Mouse (Mus musculus) kidney, postnatal 25 days (tissue): ENCODE results near the gene Cd2bp2.
A peak's percentile ranks its signal among the peaks of the same experiment; 100 is the strongest.

Source experiments
- DNase-seq, 2 experiments: peaks; one replicate each; pipeline ENCODE4 v3.0.0; 2021; ENCODE audit warnings: mixed read lengths in 2 of 2

The Cd2bp2 gene

DNA sequence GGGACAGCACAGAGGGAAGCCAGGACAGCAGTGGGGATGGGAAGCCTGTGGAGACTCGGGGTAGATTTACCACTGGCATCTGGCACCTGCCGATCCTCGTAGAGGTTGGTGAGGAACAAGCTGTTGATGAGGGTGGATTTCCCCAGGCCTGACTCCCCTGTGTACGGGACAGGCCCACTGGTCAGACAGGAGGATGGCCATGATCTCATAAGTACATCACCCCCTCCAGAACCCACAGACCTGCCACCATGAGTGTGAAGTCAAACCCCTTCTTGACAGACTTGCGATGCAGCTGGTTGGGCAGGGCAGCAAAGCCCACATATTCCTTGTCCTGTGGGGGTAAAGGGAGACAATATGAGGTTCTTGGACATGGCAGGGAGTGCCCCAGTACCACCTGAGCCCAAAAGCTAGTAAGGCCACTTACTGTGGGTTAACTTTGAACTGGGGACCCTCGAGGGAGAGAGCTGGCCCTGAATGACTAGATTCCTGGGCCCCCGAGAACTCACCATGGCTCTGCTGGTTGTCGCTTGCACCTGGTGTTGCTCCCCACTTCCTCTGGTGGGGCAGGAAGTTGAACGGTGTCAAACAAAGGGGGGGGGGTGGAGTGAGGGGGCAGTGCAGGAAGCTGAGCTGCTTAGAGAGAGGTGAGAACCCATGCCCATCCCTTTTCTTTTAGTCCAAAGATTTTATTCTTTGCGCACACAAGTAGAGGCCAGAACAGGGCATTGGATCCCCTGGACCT is 22.2 kb upstream of the Cd2bp2 start:
- no peak for DNase-seq

DNA sequence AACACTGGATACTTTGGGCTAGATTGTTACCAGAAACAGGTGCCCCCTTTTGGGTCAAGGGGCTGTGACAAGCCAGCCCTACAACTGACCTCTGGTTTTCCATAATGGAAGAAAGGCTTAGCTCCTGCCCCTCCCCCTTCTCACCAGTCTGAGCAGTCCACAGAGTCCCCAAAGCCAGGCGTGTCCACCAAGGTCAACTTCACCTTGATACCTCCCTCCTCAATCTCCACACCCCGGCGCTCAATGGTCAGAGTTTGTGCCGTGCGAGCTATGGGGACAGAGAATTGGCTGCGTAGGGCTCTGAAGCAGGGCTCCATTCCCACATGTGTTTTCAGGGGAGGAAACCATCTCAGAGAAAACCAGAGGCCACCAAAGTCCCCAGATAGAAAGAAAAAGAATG is 21.6 kb upstream of the Cd2bp2 start:
- DNase-seq: no peak

DNA sequence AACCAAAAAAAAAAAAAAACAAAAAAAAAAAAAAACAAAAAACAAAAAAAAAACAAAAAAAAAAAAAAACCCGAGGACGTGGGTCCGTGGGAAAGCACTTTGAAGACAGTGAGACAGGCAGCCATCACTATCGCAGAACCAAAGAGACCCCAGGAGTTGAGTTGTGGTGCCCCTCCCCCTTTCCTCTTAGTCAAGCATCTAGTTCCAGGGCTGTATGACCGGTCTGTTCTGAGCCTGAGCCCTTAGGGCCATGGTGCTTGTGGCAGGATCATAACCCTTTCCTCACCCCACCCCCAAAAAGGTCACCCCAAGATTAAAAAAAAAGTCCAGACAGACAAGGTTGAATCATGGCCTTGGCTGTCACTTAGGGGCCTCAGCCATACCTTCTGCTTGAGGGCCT is 20.5 kb upstream of the Cd2bp2 start:
- no peak for DNase-seq

DNA sequence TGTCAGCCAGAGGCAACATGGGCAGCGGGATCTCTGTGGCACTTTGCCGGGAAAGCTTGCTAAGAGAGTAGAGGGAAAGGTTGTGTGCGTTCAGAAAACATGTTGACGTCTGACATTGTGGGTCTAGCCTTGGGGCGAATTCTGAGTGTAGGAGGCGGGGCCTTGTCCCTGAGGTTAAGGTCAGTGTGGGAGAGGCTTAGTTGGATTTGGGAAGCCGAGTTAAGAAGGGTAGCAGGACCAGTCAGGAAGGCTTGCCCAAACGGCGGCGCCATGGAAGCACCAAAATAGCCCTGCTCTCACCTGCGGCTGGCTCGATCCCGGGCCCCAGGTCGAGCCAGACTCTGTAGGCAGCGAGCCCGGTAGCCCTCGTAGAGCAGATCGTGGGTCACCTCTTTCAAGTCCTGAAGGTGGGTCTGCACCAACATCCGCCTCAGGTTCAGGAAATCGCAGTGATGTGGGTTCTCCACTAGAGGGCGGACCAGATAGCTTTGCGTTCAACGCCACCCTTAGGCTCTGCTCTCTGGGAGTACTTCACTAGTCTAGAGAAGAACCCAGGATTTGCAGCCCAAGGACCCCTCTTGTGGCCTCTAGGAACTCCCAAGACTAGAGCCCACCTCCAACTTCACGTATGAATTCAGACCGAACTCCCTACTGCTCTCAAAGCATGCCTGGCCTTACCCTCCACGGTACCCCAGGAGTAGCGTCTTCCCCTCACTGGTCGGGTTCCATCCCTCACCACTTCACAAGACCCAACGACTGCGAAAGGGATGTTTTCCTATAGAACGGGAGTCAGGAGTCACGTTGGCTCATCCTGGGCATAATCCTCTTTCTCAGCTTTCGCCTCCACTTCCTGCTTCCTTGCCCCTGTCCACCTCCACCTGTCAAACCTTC is 19.4 kb upstream of the Cd2bp2 start:
- DNase-seq: peak; percentile 67 to 82

DNA sequence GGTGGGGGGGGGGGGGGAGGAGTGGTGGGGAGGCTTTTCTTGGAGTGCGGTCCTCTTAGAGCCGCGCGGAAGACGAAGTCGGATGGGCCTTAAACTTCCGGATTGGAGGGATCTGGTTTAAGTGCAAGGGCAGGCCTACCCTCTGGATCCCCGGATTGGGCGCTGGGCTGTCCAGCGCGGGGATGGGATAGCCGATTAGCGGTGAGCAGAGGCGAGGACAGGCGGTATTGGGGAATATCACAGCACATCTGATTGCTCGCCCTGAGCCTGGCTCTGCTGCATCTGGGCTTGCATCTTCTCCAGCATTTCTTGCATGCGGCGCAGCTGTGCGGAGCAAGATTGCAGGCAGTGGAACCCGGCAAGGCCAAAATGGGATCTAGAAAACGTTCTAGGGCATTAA is 18.7 kb upstream of the Cd2bp2 start:
- DNase-seq: no peak

DNA sequence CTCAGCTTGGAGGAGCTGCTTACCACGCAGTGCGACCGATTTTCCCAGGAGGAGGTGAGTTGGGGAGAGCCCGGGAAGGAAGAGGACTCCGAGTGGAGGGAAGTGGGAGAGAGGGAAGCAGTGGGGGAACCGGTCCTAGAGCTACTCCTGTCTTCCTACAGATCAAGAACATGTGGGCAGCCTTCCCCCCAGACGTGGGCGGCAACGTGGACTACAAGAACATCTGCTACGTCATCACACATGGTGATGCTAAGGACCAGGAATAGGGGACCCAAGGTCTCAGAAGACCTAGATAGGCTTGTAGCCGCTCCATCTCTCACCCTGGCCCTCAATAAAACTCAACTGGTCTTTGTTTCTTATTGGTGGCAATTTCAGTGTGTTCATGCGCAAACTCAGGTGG is 18.1 kb upstream of the Cd2bp2 start:
- DNase-seq: no peak

DNA sequence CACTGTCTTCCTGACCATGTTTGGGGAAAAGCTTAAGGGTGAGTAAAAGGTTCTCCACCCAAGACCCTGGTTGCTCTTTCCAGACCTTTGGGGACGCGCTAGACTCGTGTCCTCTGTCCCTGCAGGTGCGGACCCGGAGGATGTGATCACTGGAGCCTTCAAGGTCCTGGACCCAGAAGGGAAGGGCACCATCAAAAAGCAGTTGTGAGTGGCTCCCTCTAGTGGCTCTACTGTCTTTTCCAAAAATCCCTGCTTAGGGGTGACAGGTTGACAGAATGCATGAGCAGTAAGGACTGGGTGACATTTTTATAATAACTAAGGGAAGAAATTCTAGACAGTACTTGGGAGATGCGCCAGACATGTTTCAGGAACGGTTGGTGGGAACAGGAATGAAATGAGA is 17.6 kb upstream of the Cd2bp2 start:
- peak in 1 of 2 experiments; percentile 65 for DNase-seq

DNA sequence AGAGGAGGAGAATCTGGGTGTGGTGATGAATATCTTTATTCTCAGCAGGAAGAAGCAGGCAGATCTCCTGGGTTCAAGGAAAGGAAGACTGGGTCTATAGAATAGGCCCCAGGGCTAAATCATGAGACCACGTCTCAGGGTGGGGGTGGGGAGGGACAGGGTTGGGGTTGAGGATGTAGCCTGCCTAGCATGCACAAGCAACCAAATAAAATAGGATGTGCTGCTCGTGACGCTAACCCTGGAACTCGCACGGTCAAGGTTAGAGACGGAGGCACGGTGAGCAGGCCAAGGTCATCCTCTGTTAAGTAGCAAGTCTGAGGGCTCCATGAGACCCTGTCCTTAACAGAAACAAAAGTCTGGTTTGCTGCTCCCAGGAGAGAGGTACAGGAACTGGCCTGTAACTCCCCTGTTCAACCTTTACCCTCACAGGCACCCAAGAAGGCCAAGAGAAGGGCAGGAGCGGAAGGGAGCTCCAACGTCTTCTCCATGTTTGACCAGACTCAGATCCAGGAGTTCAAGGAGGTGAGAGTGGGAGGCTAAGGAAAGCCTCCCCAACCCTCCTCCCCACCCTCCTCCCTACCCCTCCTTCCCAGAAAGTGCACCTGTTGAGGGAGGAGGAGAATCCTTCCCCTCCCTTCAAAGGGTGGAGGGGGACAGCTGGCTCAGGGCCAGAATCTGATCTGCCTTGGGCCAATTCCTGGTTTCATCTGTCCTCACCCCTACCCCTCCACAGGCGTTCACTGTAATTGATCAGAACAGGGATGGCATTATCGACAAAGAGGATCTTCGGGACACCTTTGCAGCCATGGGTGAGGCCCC is 16.8 kb upstream of the Cd2bp2 start:
- DNase-seq: no peak

DNA sequence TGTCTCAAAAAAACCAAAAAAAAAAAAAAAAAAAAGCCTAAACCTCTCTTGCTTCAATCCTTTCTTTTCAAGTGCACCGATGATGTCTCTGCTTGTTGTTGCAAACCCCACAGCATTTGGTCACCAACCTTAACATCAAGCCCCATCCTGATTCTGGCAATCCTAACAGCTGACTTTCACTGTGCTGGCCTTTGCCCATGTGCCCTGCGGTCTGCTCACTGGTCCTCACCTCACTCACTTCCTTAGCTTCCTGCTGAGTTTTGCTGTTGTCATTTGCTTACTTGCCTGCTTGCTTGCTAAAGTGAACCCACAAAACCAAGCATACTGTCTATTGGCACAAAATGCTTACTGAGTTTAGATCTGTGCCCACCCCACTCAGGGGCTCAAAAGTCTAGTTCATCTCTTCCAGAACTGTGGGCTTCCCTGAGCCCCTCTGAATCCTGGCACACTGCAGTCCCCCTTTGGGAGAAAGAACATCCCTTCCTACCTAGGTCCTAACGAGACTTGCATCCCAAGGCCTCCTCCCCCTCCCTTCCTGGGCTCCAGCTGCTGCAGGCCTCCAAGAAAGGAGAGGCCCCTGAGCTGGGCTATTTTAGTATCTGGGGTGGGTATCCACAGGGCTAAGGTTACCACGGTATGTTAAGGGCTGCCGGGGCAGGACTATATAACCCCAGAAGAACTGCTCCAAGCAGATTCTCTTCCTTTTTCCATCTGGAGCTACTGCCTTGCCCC is 15.3 kb upstream of the Cd2bp2 start:
- no peak for DNase-seq

DNA sequence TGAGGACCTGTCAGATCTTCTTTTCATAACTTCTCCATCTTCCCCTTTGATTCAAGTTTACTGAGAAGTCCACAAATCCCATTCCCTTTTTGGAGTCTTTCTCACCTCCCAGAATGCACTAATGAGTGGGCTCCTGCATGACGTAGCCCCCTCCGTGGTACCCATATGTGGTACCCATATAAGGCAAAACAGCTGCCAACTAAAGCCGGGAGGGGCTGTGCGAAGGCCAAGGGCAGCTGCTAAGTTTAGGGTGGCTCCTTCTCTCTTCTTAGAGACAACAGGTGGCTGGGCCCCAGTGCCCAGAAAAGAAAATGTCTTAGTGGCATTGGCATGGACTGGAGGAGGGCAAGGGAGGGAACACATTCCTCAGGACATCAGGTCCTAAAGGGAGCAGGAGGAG is 14.4 kb upstream of the Cd2bp2 start:
- no peak for DNase-seq

DNA sequence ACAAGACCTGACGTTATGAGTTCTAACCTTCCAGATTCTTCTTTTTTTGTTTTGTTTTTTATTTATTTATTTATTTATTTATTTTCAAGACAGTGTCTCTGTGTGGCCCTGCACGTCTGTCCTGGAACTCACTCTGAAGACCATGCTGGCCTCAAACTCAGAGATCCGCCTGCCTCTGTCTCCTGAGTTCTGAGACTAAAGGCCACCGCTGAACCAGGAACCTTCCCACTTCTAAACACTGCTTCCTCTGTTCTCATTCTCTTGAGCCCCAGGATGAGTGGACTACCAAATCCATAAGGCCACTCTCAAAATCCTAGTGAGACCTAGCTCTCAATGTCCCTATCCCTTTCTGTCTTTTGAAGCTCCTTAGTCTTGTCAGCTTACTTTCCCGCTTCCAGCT is 14.0 kb upstream of the Cd2bp2 start:
- DNase-seq: no peak

DNA sequence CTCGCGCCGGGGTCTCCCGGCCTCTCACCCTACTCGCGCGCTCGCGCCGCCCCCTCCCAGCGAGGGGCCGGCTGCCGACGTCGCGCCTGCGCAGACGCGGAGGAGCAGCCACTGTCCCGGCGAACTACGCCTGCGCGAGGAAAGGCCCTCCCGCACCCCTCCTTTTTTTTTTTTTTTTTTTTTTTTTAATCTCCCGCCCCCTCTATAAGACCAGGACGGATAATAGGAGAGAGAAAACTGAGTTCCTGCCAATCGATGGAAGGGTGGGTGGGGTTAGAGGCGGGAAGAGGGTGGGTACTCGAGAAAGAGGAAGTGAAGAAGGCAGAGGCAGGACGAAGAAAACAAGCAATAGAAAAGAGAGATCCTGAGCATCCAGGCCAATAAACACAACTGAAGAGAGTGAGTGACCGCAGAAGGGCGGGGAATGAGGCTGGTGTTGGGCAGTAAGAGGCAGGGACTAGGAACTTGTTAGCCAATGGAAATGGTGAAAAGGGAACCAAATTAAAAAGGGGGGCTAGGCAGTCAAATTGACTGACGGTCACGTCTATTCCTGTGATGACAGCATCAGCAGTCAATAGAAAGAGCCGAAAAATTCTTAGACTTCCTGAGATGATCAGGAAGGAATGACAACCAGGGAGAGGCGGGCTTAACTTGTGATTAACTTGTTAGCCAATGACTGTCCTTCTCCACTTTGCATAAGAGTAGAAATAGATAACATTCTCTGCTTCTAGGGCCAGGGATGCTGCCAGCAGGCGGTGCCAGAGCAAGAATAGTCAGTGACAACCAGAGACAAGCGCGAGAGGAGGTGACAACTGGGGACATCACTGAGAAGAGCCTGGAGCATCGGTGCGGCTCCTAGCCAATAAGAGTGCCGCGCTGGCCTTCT is 12.9 kb upstream of the Cd2bp2 start, which contains the start of gene Mylpf:
Gene Mylpf (plus strand): TSS at position 338 of the 886 bp plus-strand sequence.
- DNase-seq: peak; percentile 94 to 98

DNA sequence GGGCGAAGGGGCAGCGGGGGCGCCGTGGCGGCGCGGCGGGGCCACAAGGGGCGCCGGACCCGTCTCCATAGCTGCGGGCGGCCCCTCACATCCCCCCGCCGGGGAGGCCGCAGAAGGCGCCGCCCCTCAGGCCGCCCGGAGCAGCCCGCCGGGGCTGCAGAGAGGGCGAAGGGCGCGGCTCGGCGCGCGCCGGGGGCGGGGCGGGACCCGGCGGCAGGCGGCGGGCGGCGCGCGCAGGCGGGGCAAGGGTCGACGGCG is 12.4 kb upstream of the Cd2bp2 start, which contains the start of gene Tbc1d10b:
Gene Tbc1d10b (minus strand): TSS at position 174 of the 258 bp plus-strand sequence.
- DNase-seq: no peak

DNA sequence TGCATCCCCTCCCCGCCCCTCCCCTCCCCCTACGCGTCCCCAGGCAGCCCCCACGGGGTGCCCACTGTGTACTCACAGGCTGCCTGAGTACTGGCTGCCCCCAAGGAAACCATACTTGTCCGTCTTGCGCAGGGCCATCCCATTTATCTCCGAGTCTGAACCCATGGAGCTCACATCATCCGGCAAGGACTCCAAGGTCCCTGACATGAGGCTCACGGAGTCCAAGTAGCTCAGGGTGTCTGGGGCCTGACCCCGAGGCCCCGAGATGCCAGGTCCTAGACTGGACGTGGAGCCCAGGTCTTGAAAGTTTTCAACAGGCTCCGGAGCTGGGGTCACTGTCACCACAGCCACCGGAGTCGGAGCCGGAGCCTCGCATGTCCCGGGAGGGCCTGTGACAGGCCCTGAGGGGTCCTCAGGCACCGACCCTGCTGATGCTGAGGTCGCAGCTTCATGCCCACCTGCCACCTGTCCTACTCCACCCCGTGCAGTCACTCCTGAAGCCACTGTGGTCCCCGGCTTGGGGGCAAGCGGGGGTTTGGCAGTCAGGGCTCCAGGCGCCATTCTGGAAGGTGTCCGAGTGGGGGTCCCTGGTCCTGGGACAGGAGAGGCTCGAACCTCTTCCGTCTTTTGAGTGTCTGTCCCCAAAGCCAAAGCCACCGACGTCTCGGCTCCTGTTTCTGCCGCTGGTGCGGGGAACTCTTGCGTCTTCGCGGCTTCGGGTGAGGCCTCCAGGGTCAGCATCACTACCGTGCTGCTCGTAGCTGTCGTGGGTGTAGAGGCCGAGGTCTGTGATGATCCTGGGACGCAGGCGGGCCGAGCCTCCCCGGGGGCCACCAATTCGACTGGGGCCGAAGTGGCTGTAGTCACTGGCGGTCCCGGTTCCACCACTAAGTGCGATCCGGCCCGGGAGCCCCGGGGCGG is 11.8 kb upstream of the Cd2bp2 start:
- peak in 1 of 2 experiments; percentile 70 for DNase-seq

DNA sequence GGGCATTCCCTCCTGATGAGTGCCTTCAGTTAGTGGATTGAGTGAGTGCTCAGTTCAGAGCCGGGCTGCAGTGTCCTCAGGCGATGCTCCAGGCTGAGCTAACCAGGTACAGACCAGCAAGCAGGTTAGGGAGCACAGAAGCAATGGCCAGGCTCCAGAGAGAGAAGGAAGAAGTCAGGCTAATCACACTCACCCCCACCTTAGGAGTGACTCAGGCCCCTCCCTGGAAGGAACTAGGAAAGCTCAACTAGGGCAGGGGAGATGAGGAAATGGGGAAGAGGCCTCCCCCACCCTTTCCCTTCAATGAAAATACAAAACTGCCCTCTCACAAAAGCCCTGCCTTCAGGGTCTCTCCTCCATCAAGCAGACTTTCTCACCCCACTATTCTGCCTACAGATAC is 10.8 kb upstream of the Cd2bp2 start:
- no peak for DNase-seq

DNA sequence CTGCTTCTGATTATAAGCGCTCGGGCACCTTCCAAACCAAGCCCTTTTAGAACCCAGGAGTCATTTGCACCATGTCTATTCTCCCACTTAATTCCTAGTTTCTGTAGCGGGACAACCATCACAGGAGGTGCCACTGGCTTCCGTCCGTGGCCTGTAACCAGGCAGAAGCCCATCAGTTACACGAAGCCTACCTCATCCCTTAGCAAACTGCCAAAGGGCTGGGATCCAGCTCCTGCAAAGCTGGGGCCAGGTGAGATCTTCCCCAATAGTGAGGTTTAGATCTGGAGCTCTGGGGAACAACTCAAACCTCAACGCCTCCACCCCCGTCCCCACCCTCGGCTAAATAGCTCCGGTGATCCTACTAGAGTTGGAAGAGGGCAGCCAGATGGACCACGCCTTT is 634 bp upstream of the Cd2bp2 start:
- peak in 1 of 2 experiments; percentile 35 for DNase-seq

DNA sequence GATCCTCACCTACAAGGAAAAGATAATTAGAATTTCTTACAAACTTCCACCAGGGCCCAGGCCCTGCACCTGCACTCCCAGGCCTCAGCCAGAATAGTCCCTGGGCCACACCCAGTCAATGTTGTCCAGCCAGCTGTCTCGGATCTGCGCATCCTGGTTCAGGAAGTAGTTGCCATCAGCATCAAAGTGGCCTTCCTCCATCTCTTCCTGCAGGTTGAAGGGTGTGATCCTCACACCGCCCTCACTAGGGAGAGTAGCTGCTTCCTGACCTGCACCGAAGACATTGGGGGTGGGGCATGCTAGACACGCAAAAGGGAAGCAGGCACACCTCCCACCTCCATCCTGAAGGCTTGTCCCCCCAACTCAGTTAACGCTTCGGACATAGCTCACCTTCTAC is 1.2 kb downstream of the Cd2bp2 start:
- no peak for DNase-seq

DNA sequence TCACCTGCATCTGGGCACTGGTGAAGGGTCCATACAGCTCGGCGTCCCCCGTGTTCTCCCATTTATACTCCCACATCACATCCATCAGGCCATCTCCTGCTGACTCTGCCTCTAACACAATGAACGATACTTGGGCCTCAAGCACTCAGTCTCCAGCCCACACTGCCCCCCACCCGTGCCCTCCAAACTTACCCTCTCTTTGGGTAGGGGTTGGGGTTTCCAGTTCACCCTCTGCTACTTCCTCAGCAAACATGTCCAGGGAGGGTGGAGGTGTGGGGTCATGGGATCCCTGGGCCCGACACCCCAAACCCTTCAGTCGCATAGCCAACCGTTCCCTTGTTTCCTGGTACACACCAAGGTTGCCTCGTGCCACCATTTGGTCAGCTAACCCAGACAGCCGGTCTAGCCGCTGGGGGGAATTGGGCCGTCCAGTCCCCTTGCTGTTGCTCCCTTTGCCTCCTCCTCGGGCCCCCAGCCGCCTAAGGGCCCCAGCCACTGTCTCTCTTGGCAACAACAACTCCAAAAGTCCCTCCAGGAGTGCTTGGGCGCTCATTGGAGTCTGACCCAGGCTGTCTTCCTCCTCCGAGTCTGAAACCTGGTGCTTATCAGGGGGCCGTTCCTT is 1.7 kb downstream of the Cd2bp2 start:
- DNase-seq: peak in 1 of 2 experiments; percentile 33

DNA sequence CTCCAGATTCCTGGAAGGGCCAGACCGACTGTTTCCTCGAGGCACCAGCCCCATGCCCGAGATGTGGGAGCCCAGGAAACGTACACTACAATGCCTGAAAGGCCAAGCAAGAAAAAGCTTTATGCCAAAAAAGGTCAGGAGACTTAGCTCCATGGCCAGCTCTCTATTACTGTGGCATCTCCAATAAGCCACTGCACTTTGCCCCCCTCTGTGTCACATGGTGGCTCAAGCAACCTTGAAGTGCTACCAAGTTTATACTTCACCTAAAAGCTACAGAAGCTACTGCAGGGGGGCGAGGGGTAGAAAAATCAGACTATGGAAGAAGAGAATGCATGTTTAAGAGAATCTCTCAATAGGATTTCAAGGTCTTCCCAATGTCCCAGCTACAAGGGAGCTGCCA is 2.9 kb downstream of the Cd2bp2 start:
- DNase-seq: peak; percentile 75 to 85

DNA sequence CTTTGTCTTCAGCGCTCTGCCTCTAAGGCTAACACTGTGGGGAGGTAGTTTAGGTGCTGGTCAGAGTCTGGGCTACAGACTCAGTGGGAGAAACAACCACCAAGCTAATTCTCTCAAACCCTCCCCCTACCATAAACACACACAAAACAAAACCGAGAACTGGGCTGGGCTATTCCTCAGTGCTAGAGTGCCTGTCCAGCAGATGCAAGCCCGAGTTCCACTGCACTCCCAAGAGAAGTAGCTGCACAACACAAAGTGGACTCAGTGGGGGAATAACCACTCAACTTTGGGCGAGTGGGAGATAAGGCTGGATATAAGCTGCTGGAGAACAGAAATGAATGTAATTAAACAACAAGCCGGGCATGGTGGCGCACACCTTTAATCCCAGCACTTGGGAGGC is 5.2 kb downstream of the Cd2bp2 start:
- no peak for DNase-seq
